Mouse (Mus musculus) CD4-positive helper T cell, adult 2 months (primary cell): ENCODE measurements around the gene Bbs5.
"Not testable (repeated sequence)": the region's sequence is repeated elsewhere in the genome, so short reads cannot be mapped to it uniquely, and the experiment has no call there.

Experiments used
- DNase-seq: peaks from one replicate; pipeline ENCODE4 v3.0.0-alpha.2; 2012; ENCODE audit warnings: low read depth, missing footprints, low spot score

The Bbs5 gene

DNA sequence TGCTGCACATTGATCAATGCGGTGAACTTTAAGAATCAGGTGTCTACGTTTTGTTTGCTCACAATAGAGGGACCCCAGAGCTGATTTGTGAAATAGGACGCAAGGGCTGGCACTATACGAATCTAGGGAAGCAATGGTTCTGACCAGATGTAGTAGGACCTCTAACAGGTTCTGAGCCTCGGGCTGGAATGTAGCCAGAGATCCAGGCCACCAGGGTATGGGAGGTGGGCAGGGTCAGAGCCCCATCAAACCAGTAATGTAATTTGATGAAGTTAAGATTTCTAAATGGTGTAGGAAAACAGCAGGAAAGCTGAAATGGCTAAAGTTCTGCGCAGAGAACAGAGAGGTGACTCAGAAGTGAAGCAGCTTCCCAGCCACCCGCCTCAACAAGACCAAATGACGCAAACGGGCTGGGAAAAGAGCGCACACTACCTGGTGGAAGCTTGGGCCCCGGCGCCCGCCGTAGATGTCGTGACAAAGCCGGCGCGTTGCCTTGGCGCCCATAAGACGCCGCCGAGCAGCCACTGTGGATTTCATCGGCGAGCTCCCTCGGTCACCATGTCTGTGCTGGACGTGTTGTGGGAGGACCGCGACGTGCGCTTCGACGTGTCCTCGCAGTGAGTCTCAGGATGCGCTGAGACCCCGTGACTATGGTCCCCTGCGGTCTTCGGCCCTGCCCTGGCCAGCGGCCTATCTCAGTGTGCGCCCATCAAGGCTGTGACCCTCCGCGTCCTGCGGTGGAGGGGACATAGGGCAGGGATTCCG is at the start of gene Bbs5:
Gene Bbs5 (plus strand): TSS at position 446 of the 765 bp plus-strand sequence.
- DNase-seq = peak; percentile 41

DNA sequence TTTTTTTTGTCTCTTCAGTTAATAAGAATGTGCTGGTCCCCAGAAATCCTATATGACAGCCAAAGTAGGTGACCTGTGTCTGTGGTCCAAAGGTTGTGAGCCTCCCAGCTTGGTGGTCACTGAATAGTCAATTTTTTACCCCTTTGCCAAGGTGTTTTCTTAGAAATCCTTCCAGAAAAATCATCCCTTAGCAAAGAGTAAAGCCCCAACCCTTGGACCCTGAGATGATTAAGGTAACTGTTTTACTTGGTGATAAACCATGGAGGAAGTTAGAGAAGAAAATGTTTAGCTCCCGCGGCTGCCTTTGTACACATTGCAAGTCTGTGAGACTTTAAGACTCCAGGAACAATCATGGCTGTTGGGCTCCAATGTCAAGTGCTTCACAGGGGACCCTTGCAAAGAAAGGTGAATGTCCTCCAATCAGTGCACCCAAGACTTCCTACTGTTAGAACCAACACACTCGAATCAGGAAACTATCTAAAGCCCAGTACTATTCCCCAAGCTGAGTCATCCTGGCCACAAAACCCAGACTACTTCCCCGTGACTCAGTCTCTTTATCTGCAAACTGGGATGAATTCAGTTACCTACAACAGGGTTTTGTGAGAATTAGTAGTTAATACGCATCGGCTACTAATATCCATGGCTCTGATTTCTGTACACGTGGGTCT is 43.1 kb upstream of the Bbs5 start:
- DNase-seq = no peak

- DNase-seq = no peak
Measured at GRCm38 (mm10) chr2:69606621-69607020, 40.4 kb upstream of the Bbs5 start.

DNA sequence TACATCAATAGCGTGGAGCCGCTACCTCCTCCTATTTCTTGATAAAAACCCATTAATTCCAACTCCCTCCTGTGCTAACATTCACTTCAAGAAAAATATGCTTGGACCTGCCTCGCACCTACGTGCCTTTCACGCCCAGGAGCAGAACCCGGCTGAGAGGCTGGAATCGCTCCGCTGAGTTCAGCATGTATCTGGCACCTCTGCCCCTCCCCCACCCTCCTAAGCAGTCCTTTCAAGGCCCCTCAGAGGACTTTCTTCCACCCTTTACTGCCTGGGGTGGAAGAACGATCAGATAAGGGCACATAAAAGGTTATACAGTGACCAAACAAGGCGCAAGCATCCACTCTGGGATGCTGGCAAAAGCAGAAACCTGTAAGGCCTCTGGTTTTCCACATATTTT is 34.7 kb upstream of the Bbs5 start:
- no peak for DNase-seq

- no peak for DNase-seq
Measured at GRCm38 (mm10) chr2:69612716-69613115, 34.3 kb upstream of the Bbs5 start.

- DNase-seq = peak; percentile 31
Measured at GRCm38 (mm10) chr2:69613237-69613636, 33.7 kb upstream of the Bbs5 start.

GRCm38 (mm10) chr2:69618336-69618735 is 28.6 kb upstream of the Bbs5 start:
- DNase-seq = no peak

GRCm38 (mm10) chr2:69619286-69619685 is 27.7 kb upstream of the Bbs5 start:
- DNase-seq = no peak

GRCm38 (mm10) chr2:69629215-69629614 is 17.8 kb upstream of the Bbs5 start:
- DNase-seq = no peak

GRCm38 (mm10) chr2:69629914-69630313 is 17.1 kb upstream of the Bbs5 start:
- no peak for DNase-seq

- DNase-seq = no peak
Measured at GRCm38 (mm10) chr2:69630792-69631191, 16.2 kb upstream of the Bbs5 start.

- peak; percentile 17 for DNase-seq
Measured at GRCm38 (mm10) chr2:69631449-69631848, 15.5 kb upstream of the Bbs5 start.

- peak; percentile 75 for DNase-seq
Measured at GRCm38 (mm10) chr2:69635064-69635701, 11.8 kb upstream of the Bbs5 start.

- peak; percentile 65 for DNase-seq
Measured at GRCm38 (mm10) chr2:69635807-69636206, 11.2 kb upstream of the Bbs5 start.

- DNase-seq = not testable (repeated sequence)
Measured at GRCm38 (mm10) chr2:69637989-69638388, 9.0 kb upstream of the Bbs5 start.

GRCm38 (mm10) chr2:69640100-69640499 is 6.9 kb upstream of the Bbs5 start:
- DNase-seq = no peak

- DNase-seq = no peak
Measured at GRCm38 (mm10) chr2:69644968-69645617, 1.9 kb upstream of the Bbs5 start.

DNA sequence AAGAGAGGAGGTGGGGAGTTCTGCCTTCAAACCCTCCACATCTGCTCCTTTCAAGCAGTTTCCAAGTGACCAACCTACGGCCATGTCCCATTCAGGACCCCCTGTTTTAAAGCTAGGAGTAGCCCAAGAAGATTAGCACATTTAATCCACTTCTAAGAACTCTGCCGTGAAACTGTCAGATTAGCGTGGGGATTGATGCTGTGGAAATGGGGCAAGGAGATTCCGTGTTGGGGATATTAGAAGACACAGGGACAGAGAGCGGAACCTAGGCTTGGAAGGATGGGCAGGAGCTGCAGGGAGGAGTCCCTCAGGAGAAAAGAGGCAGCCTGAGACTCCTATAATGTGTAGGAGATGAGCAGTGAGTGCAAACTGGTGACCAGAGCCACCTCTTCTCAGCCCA is 2.7 kb downstream of the Bbs5 start:
- no peak for DNase-seq

DNA sequence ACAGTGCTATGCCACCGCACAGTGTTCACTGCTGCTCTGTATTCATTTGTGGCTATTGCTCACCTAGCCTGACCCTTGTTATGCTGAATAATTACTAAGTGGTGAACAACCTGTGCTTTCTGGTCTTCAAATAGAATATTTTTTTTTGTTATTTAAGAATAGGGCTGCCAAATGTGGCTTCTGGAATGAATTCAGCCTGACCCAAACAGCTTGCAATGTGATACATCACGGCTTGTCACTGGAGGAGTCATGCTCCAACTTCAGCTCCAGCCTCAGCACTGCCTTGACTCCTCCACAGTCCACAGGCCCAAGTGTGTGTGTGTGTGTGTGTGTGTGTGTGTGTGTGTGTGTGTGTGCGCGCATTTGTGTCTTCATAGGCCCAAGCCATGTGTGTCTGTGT is 12.4 kb downstream of the Bbs5 start:
- no peak for DNase-seq

DNA sequence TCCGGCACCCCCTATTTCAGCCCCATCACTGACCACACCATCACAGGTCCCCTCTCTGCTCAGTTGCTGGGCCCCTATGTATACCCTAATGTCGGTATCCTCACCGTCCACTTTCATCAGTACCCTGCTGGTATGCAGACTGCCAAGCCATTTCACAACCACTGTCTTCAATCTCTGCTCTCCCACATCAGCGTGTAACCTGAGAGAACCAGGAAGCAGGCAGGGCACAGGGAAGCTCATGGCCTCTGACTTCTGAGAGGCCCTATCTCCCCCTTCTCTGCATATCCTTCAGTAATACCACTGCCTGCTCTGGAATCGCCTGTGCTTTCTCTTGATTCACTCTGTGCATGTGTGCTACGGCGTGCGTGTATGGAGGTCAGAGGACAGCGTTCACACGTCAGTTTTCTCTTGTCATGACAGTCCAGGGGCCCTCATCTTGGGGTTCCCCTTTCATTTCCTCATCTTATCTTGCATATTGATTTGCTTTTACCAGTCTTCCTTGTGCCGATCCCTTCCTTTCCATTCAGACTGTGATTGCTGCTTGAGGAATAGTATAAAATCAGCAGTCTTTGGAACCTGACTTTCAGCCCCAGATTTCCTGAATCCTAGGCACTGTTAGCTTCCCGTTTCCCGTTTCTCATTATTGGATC is 17.0 kb downstream of the Bbs5 start:
- DNase-seq = no peak

DNA sequence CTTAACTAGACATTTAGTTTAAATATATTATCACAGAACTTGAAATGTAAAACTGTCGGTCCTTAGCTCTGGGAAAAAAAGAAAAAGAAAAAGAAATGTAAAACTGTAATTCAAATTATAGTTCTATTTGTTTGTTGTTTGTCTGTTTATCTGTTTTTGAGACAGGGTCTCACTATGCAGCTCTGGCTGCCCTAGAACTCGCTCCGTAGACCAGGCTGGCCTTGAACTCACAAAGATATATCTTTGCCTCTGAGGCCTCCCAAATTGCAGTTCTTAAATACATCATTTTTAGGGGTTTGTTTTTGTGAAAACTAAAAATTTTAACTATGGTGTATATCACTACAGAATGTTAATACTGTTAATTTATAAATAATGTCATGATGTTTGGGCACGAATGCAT is 20.7 kb downstream of the Bbs5 start:
- DNase-seq = no peak

DNA sequence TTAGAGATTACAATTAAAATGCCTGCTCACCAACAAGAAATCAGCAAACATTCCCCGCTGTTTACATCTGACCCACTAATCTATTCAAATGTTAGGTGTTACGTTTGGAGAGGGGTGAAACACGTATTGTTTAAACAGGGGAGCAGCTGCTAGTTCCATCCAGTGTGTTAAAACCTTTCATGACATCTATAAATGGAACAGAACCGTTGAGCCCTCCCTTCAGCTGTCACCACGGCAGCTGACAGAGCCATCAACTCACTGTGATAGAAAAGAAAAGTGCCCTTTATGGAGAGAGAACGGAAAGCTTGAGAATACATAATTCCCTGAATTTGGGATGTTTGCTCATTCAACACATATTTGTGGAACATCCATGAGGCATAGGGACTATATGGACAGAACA is 21.4 kb downstream of the Bbs5 start:
- no peak for DNase-seq
